In the genomic region with DNA sequence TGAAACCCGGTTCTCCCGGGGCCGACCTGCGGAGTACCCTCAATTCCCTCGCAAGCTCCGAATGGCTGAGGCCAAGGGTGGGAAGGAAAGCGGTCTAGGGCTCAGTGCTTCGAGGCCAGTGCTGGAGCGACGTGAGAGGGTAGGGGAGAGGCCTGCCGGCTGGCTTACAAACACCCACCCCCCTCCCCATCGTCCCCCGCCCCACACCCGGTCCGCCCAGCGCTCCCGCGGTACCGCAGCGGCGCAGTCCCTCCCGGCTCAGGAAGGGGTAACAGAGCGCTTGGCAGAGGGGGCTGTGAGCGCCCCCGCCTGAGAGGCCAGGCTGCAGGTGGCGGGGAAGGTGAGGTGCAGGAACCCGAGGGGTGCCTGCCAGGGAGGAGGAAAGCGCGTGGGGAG, we compare ENCODE assay signal across 9 mouse cellular contexts. TPM values are rescaled to one million over a fixed set of nuclear protein-coding genes. Genes with fewer than 3 reads are reported as not detected.
A peak's percentile ranks its signal among the peaks of the same experiment; 100 is the strongest.
DNase-seq lines count a peak whose midpoint lies in the region; ATAC-seq and TF ChIP-seq lines count a peak whose summit lies in the region.
"Had no signal": no experiment of that assay in that cellular context is flagged by ENCODE, and none has a peak within 500 bp of the region (broad histone marks: within the 10 kb centered on the region; RNA-seq: fewer than 3 reads in every experiment).

A gene (plus strand): TSS at position 287 of the 396 bp plus-strand sequence.

- peak within 1 kb of the TSS; percentile 39 for H3K4me3 ChIP-seq in liver, embryonic 11.5 days (ENCODE audit: low read depth, low read length)
- H3K4me3 ChIP-seq in embryonic facial prominence, embryonic 15.5 days (replicated peaks) = peak within 1 kb of the TSS; percentile 43
- H3K4me3 ChIP-seq in limb, embryonic 12.5 days (replicated peaks) = peak within 1 kb of the TSS; percentile 46
- peak within 1 kb of the TSS; percentile 37 for H3K4me3 ChIP-seq in small intestine, adult 2 months (ENCODE audit: low read depth, low read length)

- peaks cover 99% of the 10 kb centered on the region for H3K27me3 ChIP-seq in liver, embryonic 11.5 days (replicated peaks; ENCODE audit: control insufficient read depth, insufficient read depth, low read length)
- peaks cover 97% of the 10 kb centered on the region for H3K27me3 ChIP-seq in embryonic facial prominence, embryonic 15.5 days
- H3K27me3 ChIP-seq in limb, embryonic 12.5 days = peaks cover 97% of the 10 kb centered on the region
- peaks cover 89% of the 10 kb centered on the region for H3K27me3 ChIP-seq in small intestine, adult 2 months (ENCODE audit: control insufficient read depth, insufficient read depth, low read length)

- DNase-seq in liver, embryonic 11.5 days (ENCODE audit: low spot score) = peak; percentile 48
- no peak for DNase-seq in liver
- no peak for DNase-seq in spleen, adult 12 weeks (ENCODE audit: low spot score)
- no peak for DNase-seq in layer of hippocampus, adult 9-11 months
- DNase-seq in gastrocnemius, adult 18-20 months (ENCODE audit: low spot score) = no peak

- H3K4me2 ChIP-seq in liver, embryonic 11.5 days = peak within 1 kb of the TSS; percentile 62
- peak within 1 kb of the TSS; percentile 63 for H3K4me2 ChIP-seq in embryonic facial prominence, embryonic 15.5 days (replicated peaks)
- peak within 1 kb of the TSS; percentile 83 for H3K4me2 ChIP-seq in limb, embryonic 12.5 days

- no peak for TF ChIP-seq CTCF in small intestine, adult 2 months (IDR thresholded peaks at IDR 0.05; ENCODE audit: extremely low read depth, insufficient read length, insufficient replicate concordance, low read depth, low read length)

- ATAC-seq in liver, embryonic 11.5 days (replicated peaks; ENCODE audit: low FRiP score) = no peak
- ATAC-seq in embryonic facial prominence, embryonic 15.5 days (ENCODE audit: insufficient number of reproducible peaks, low FRiP score, low TSS enrichment, low read depth) = peak; percentile 53
- ATAC-seq in limb, embryonic 12.5 days (ENCODE audit: insufficient number of reproducible peaks, insufficient read depth, low FRiP score, low TSS enrichment, low read depth) = no peak

- TF ChIP-seq POLR2A in small intestine, adult 2 months (IDR thresholded peaks at IDR 0.05; ENCODE audit: low read depth, low read length) = no peak

- peaks cover 6% of the 10 kb centered on the region; the same call in 1 of the 2 replicates for H3K4me1 ChIP-seq in liver, embryonic 11.5 days (replicated peaks; ENCODE audit: control insufficient read depth, insufficient read depth, low read length)
- H3K4me1 ChIP-seq in embryonic facial prominence, embryonic 15.5 days = peaks cover 28% of the 10 kb centered on the region
- H3K4me1 ChIP-seq in limb, embryonic 12.5 days (replicated peaks) = peaks cover 55% of the 10 kb centered on the region
- H3K4me1 ChIP-seq in small intestine, adult 2 months (ENCODE audit: control insufficient read depth, insufficient read depth, insufficient read length, low read length) = peaks cover 13% of the 10 kb centered on the region

- no peak within 1 kb of the TSS for H3K9ac ChIP-seq in liver, embryonic 11.5 days (ENCODE audit: low read depth, low read length)
- no peak within 1 kb of the TSS for H3K9ac ChIP-seq in embryonic facial prominence, embryonic 15.5 days
- peak within 1 kb of the TSS; percentile 56 for H3K9ac ChIP-seq in limb, embryonic 12.5 days (replicated peaks)

- no peaks in the 10 kb centered on the region for H3K36me3 ChIP-seq in liver, embryonic 11.5 days (ENCODE audit: control insufficient read depth, insufficient read depth, low read length)
- no peaks in the 10 kb centered on the region for H3K36me3 ChIP-seq in embryonic facial prominence, embryonic 15.5 days
- H3K36me3 ChIP-seq in limb, embryonic 12.5 days = no peaks in the 10 kb centered on the region
- no peaks in the 10 kb centered on the region for H3K36me3 ChIP-seq in small intestine, adult 2 months (ENCODE audit: control insufficient read depth, insufficient read depth, low read length)

- no peak within 1 kb of the TSS for H3K27ac ChIP-seq in liver, embryonic 11.5 days (ENCODE audit: low read depth, low read length)
- peak within 1 kb of the TSS; percentile 51; the same call in 1 of the 2 replicates for H3K27ac ChIP-seq in embryonic facial prominence, embryonic 15.5 days (replicated peaks)
- no peak within 1 kb of the TSS for H3K27ac ChIP-seq in limb, embryonic 12.5 days
- H3K27ac ChIP-seq in small intestine, adult 2 months (ENCODE audit: insufficient read depth, low read depth, low read length) = no peak within 1 kb of the TSS
- H3K27ac ChIP-seq: macrophage had no signal

- WGBS in liver, embryonic 11.5 days = under 1% methylated on average over 24 of the region's 29 CpGs
- 2% methylated on average over 22 of the region's 29 CpGs for WGBS in embryonic facial prominence, embryonic 15.5 days
- 0% methylated on average over 22 of the region's 29 CpGs for WGBS in limb, embryonic 12.5 days
- WGBS in small intestine, adult 2 months = 4% methylated on average over 29 of the region's 29 CpGs

- H3K9me3 ChIP-seq in liver, embryonic 11.5 days (ENCODE audit: control insufficient read depth, low read length) = no peaks in the 10 kb centered on the region
- H3K9me3 ChIP-seq in embryonic facial prominence, embryonic 15.5 days (replicated peaks) = no peaks in the 10 kb centered on the region
- no peaks in the 10 kb centered on the region for H3K9me3 ChIP-seq in limb, embryonic 12.5 days

RNA-seq across cellular contexts. Expression of the gene that starts here (rescaled TPM):
- polyA plus RNA-seq in liver, embryonic 11.5 days (2014; fragmentation: Nextera tagmentation; extraction: Ambion mirVana) = 0.08 TPM in 1 of 2 replicates, not detected in the other
- polyA plus RNA-seq in embryonic facial prominence, embryonic 15.5 days (2015; fragmentation: Nextera tagmentation; extraction: Ambion mirVana) = 2.8 and 4.2 TPM in 2 replicates
- polyA plus RNA-seq in limb, embryonic 12.5 days (2016; fragmentation: Nextera tagmentation; extraction: Ambion mirVana) = 0.46 and 0.96 TPM in 2 replicates
- polyA plus RNA-seq in small intestine, adult 2 months (2012; rRNA removed) = 0.04 and 0.33 TPM in 2 replicates
- not detected for total RNA-seq in gastrocnemius, adult 18-20 months (2021)
- polyA plus RNA-seq: macrophage had no signal

Comparison
In these comparisons a context has a peak if more than half of its experiments do, and no peak if none do; other contexts are left out.
1. Peak in DNase-seq, H3K4me3 ChIP-seq and H3K4me2 ChIP-seq in liver, embryonic 11.5 days; RNA of the gene not detected or under 1 TPM.